Mouse (Mus musculus): ENCODE data around the gene Islr.

DNA sequence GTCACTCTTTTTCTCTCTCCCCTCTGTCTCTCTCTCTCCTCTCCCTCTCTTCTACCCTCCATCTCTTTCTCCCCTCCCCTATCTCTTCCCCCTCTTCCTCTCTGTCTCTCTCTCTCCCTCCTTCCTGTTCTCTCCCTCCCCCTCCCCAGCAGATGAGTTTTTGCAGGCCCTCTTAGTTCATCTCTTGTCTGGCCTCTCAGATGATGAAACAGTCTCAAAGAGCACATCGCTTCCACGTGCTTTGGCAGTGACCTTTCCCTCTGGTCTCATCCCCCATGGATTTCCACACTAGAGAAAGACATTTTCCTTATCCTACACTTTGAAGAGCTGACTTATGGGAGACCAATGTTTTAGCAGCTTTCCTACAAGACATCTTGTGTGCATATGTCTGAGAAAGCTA lies 31.2 kb downstream of the Islr start:
- no peak for TF ChIP-seq CTCF (IDR thresholded peaks at IDR 0.05; ENCODE audit: low read depth, low read length)
- TF ChIP-seq GATA1 (IDR thresholded peaks at IDR 0.05; ENCODE audit: borderline replicate concordance, low read length): no peak
- no peak for TF ChIP-seq POLR2AphosphoS5 (IDR thresholded peaks at IDR 0.05; ENCODE audit: insufficient replicate concordance, low read depth, low read length)
- TF ChIP-seq GATA2 (IDR thresholded peaks at IDR 0.05; ENCODE audit: borderline replicate concordance, low read depth, low read length): no peak
